Mouse (Mus musculus) lung, embryonic 14.5 days (tissue): ENCODE results near the gene Nipal4. TPM values are rescaled to one million over a fixed set of nuclear protein-coding genes. Genes with fewer than 3 reads are reported as not detected.

Experiments used
- ATAC-seq: fragments of 200-750 bp; cut with Nextera tagmentation; 2 replicates; pipeline ENCODE4 v1.8.0; 2017; ENCODE audit warnings: mild to moderate bottlenecking, moderate TSS enrichment, moderate library complexity; ENCODE audit not compliant: insufficient read depth
- DNase-seq: peaks from one replicate; pipeline ENCODE4 v3.0.0-alpha.2; 2015
- H3K27ac ChIP-seq: fragments of 300-500 bp; sonication (generic); 2 replicates; pipeline ENCODE4 v1.5.1; 2014; ENCODE audit warnings: low read depth, mild to moderate bottlenecking, moderate library complexity
- H3K27me3 ChIP-seq: fragments of 300-500 bp; sonication (generic); 2 replicates; pipeline ENCODE4 v1.6.1; 2014; ENCODE audit warnings: low read length, control low read depth; ENCODE audit not compliant: insufficient read depth
- H3K36me3 ChIP-seq: fragments of 300-500 bp; sonication (generic); 2 replicates; pipeline ENCODE4 v1.6.1; 2014; ENCODE audit warnings: control low read depth; ENCODE audit not compliant: insufficient read depth
- H3K4me1 ChIP-seq: fragments of 300-500 bp; sonication (generic); 2 replicates; pipeline ENCODE4 v1.6.1; 2014; ENCODE audit warnings: antibody characterized with exemption, control low read depth; ENCODE audit not compliant: insufficient read depth
- H3K4me2 ChIP-seq: fragments of 300-500 bp; sonication (generic); 2 replicates; pipeline ENCODE4 v1.6.1; 2014; ENCODE audit warnings: mild to moderate bottlenecking
- H3K4me3 ChIP-seq: fragments of 300-500 bp; sonication (generic); 2 replicates; pipeline ENCODE4 v1.5.1; 2014; ENCODE audit warnings: low read depth, low read length
- H3K9ac ChIP-seq: fragments of 300-500 bp; sonication (generic); 2 replicates; pipeline ENCODE4 v1.6.1; 2014
- H3K9me3 ChIP-seq: fragments of 300-500 bp; sonication (generic); 2 replicates; pipeline ENCODE4 v1.6.1; 2016; ENCODE audit warnings: low read depth, low read length, control low read depth
- CTCF ChIP-seq: IDR thresholded peaks from 2 replicates; pipeline ENCODE4 v1.5.1; 2016; ENCODE audit warnings: antibody characterized with exemption, low read depth
- WGBS: fragments of 180-500 bp; shearing (Covaris S2); extraction: QIAGEN DNeasy Blood & Tissue Kit; methylation state at CpG from one replicate; pipeline ENCODE4 v1.1.7; 2014; 5-methylcytosine and 5-hydroxymethylcytosine counted together
- polyA plus RNA-seq: library from polyadenylated mRNA; unstranded; fragments of >200 nt; fragmentation: Nextera tagmentation; extraction: Ambion mirVana; gene quantifications from 2 replicates; pipeline ENCODE4 v1.2.1, GENCODE M21; 2014

Nipal4 gene
- polyA plus RNA-seq, 1 experiment from 2014 or later, result 1.8 TPM

DNA sequence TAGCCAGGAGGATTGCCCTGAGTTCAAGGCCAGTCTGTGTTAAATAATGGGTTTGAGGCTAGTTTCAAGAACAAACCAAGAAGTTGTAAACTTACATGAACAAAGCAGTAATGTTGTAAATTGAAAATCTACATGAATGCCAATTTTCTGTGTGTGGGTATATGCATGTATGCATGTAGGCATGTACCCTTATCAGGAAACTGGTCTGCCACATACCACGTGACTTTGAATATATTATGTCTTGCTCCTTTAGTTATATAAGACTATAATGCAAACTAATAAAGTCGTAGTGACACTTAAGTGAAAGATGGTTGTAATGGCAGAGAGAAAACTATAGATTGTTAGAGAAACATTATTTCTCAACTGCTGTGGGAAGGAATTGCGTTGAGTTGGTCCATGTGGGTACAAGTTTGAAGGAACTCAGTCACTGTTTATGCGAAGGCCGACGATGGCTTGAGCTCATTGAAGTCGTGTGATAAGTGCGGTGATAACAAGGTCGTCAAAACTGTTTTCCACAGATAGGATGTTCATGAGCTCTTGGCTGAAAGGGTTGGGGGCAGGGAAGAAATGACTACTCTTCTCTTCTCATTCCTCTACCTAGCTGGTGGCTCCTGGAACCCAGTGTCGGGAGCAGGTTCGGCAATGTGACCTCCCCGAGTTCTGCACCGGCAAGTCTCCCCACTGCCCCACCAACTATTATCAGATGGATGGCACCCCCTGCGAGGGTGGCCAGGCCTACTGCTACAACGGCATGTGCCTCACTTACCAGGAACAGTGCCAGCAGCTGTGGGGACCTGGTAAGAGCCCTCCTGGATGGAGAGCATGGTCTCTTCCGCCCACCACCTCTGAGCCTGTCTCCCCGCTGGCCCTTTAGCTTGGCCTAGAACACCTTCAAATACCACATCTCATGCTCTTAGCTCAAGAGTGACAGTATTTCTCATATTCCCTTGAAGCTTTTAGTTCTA lies 35.0 kb downstream of the Nipal4 start:
- Histone ChIP-seq H3K4me2 (no peak overlapping the region), H3K9me3 (no peaks in the 10 kb centered on the region), H3K4me3 (no peak overlapping the region), H3K9ac (no peak overlapping the region), H3K27me3 (no peaks in the 10 kb centered on the region), H3K36me3 (peaks cover 68% of the 10 kb centered on the region), H3K4me1 (no peaks in the 10 kb centered on the region), H3K27ac (no peak overlapping the region)
- 78% methylated on average over 17 of the region's 17 CpGs for WGBS
- no peak for TF ChIP-seq CTCF
- DNase-seq, result no peak
- ATAC-seq, result no peak

DNA sequence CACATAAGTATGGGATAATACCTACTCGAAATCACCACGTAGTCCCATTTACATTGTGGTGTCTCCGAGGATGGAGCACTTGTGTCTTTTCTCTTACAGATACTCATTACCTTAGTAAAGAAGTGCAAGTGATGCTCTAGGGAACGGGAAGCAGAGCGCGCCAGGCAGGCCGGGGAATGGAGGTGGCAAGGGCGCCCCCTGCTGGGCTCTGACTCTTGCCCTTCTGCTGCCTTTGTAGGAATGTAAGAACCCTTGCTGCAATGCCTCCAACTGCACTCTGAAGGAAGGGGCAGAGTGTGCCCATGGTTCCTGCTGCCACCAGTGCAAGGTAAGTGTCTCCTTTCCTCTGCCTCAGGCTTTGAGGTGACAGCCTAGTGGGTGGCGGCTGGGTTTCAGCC lies 37.8 kb downstream of the Nipal4 start:
- H3K9me3 ChIP-seq, result no peaks in the 10 kb centered on the region
- 0 out of 2 replicates have a peak, but pooled peaks have one; percentile 23 for ATAC-seq

DNA sequence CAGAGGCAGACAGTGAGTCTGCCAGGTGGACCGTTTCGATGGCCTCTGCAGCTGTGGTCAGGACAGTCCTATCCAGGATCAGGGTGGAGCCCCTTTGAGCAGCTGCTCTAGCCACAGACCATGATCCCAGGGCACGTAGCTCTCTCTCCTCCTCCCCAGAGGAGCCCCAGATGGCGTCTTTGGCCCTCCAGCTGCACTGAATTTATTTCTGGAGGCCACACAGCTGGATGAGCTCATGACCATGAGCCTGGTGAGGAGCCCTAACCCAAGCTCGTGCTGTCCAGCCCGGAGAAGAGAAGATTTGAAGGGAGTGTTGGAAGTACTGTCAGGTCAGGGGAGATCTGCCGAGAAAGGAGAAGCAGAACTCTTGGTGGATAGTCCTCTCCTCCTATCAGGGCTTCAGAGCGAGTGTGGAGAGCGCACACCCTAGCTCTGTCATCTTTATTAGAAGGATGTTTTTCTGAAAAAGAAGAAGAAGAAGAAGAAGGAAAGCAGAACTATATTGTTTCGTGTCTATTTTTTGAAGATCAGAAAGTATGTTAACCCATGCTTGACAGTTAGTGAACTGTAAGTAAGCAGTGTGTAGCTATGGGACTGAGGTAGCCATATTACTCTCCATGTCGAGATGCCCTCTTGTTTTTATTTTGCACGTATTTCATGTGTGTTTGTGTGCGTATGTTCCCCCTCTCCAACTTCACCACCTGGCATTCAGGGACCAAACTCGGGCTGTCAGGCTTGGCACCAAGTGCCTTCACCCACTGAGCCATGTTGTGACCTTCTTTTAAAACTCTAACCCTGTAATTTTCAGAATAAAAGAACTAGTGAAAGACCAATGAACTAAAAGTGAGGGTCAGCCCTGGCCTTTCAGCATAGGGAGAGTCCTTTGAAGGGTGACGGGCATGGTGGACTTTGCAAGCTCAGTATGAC lies 38.4 kb downstream of the Nipal4 start:
- Histone ChIP-seq H3K9ac (no peak overlapping the region), H3K27ac (0 out of 2 replicates have a peak overlapping the region, but pooled peaks have one; percentile 12), H3K4me2 (no peak overlapping the region), H3K4me3 (no peak overlapping the region), H3K36me3 (peaks cover 70% of the 10 kb centered on the region), H3K27me3 (no peaks in the 10 kb centered on the region), H3K9me3 (no peaks in the 10 kb centered on the region), H3K4me1 (no peaks in the 10 kb centered on the region)
- DNase-seq, result peak; percentile 34
- no peak for TF ChIP-seq CTCF
- WGBS, result 69% methylated on average over 15 of the region's 15 CpGs
- ATAC-seq, result peak; percentile 45

More for the DNA sequence above, 37.8 kb downstream of the Nipal4 start:
- H3K9ac ChIP-seq, result no peak overlapping the region
- 74% methylated on average over 9 of the region's 9 CpGs for WGBS
- H3K4me3 ChIP-seq, result no peak overlapping the region
- peak; percentile 67 for DNase-seq
- no peak overlapping the region for H3K4me2 ChIP-seq
- H3K27ac ChIP-seq, result no peak overlapping the region
- H3K4me1 ChIP-seq, result no peaks in the 10 kb centered on the region
- peak; percentile 77 for TF ChIP-seq CTCF
- H3K27me3 ChIP-seq, result no peaks in the 10 kb centered on the region
- H3K36me3 ChIP-seq, result peaks cover 70% of the 10 kb centered on the region

DNA sequence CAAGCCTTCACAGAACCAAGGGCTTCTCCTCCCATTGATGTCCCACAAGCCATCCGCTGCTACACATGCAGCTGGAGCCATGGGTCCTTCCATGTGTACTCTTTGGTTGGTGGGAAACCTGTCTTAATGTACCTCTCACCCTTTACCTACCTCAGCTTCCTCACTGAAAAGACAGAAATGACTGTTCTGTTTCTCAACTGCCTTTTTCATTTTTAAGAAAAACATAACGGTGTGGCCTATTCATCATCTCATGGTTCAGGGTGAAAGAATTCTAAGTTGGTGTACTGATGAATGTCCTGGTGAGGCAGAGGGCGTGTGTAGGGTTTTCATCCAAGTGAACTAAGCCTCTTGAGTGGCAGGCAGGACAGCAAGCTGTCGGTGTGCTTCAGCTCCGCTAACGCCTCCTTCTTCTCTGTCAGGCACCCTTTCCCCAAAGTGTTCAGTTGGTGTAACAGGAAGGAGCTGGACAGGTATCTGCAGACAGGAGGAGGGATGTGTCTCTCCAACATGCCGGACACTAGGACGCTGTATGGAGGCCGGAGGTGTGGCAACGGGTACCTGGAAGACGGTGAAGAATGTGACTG lies 39.4 kb downstream of the Nipal4 start:
- ATAC-seq (no peak), DNase-seq (no peak)
- H3K4me2 ChIP-seq, result no peak overlapping the region
- WGBS, result 80% methylated on average over 11 of the region's 11 CpGs
- no peaks in the 10 kb centered on the region for H3K27me3 ChIP-seq
- H3K9me3 ChIP-seq, result no peaks in the 10 kb centered on the region
- H3K36me3 ChIP-seq, result peaks cover 77% of the 10 kb centered on the region
- H3K4me1 ChIP-seq, result no peaks in the 10 kb centered on the region
- H3K27ac ChIP-seq, result no peak overlapping the region
- no peak for TF ChIP-seq CTCF
- no peak overlapping the region for H3K4me3 ChIP-seq
- no peak overlapping the region for H3K9ac ChIP-seq

DNA sequence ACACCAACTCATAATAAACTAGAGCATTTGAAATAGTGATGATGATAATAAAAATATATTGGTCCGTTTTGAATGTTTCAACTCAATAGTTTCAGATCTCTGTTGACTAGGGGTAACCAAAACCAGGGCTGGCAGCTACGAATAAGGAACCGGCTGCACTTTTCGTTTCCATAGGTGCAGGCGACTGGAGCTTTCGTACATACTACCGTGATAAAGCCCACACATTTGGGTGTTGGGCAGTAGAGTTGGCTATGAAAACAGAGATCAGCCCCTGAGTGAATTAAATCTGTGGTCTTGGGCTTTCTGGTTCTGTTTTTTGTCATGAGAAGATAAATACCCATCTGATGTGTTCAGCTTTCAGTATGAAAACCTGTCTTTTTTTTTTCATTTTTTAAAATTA lies 40.0 kb downstream of the Nipal4 start:
- no peak overlapping the region for H3K4me3 ChIP-seq
- H3K9me3 ChIP-seq, result no peaks in the 10 kb centered on the region
- no peak for ATAC-seq
- H3K27ac ChIP-seq, result no peak overlapping the region
- no peaks in the 10 kb centered on the region for H3K4me1 ChIP-seq
- H3K9ac ChIP-seq, result no peak overlapping the region
- peaks cover 77% of the 10 kb centered on the region for H3K36me3 ChIP-seq
- no peak for TF ChIP-seq CTCF
- H3K27me3 ChIP-seq, result no peaks in the 10 kb centered on the region
- WGBS, result 91% methylated on average over 7 of the region's 7 CpGs
- no peak overlapping the region for H3K4me2 ChIP-seq
- DNase-seq, result no peak

DNA sequence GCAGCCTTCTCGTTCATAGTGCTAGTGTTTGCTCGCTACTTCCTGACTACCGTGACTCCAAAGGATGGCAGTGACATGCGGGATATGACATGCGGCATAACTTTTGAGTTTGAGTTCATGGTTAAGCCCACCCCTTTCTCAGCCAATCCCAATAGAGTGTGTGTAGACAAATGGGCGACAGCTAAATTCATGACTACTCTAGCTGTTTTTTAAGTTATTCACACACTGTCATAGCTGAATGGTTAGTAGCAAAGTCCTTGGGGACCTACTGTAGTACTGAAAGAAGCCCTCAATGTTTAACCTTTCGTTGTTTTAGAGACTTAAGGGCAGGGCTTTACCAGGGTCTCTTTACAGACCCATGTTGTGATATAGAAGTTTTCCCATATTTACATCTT lies 40.5 kb downstream of the Nipal4 start:
- H3K4me3 ChIP-seq, result no peak overlapping the region
- no peak for TF ChIP-seq CTCF
- DNase-seq, result no peak
- 86% methylated on average over 7 of the region's 7 CpGs for WGBS
- no peak overlapping the region for H3K4me2 ChIP-seq
- H3K36me3 ChIP-seq, result peaks cover 77% of the 10 kb centered on the region
- no peak overlapping the region for H3K27ac ChIP-seq
- no peak for ATAC-seq
- H3K4me1 ChIP-seq, result no peaks in the 10 kb centered on the region
- H3K27me3 ChIP-seq, result no peaks in the 10 kb centered on the region
- no peak overlapping the region for H3K9ac ChIP-seq
- no peaks in the 10 kb centered on the region for H3K9me3 ChIP-seq
